Mouse (Mus musculus): Measurements from ENCODE around the gene Amotl2. TPM values are rescaled to one million over a fixed set of nuclear protein-coding genes. Genes with fewer than 3 reads are reported as not detected.

The Amotl2 gene
- total and polyA plus RNA-seq, 3 experiments, result 25.9 to 66.3 (median 56.5) TPM

GRCm38 (mm10) chr9:102753299-102753698, 36.8 kb downstream of the Amotl2 start:
- H3K4me3 ChIP-seq, result no peak overlapping the region
- H3K27ac ChIP-seq, result no peak overlapping the region
- 0 out of 2 replicates have a peak, but pooled peaks cover 2% of the 10 kb centered on the region for H3K27me3 ChIP-seq (ENCODE audit: control insufficient read depth, insufficient read depth, low read length)
- no peak for DNase-seq
- no peak for TF ChIP-seq EP300 (IDR thresholded peaks at IDR 0.05; ENCODE audit: insufficient read depth, low read depth, low read length)
- no peak for TF ChIP-seq POLR2A (IDR thresholded peaks at IDR 0.05; ENCODE audit: insufficient read depth, low read depth, low read length)
- no peak for TF ChIP-seq CTCF (IDR thresholded peaks at IDR 0.05)
- intact Hi-C loops (cut with DNase I), result no loop called here
- no peaks in the 10 kb centered on the region for H3K79me2 ChIP-seq (replicated peaks; ENCODE audit: control insufficient read depth, insufficient read depth, low read length)
- no peaks in the 10 kb centered on the region for H3K36me3 ChIP-seq (ENCODE audit: control insufficient read depth, insufficient read depth, low read length)
- peaks cover 9% of the 10 kb centered on the region for H3K4me1 ChIP-seq (ENCODE audit: control insufficient read depth, insufficient read depth, low read length)
- no peak overlapping the region for H3K9ac ChIP-seq (ENCODE audit: low read depth, low read length)

- no peak for DNase-seq
- Histone ChIP-seq H3K4me1 (ENCODE audit: control insufficient read depth, insufficient read depth, low read length) (peaks cover 17% of the 10 kb centered on the region), H3K36me3 (ENCODE audit: control insufficient read depth, insufficient read depth, low read length) (no peaks in the 10 kb centered on the region), H3K27me3 (ENCODE audit: control insufficient read depth, insufficient read depth, low read length) (0 out of 2 replicates have a peak, but pooled peaks cover 2% of the 10 kb centered on the region), H3K4me3 (no peak overlapping the region), H3K79me2 (replicated peaks; ENCODE audit: control insufficient read depth, insufficient read depth, low read length) (no peaks in the 10 kb centered on the region), H3K27ac (no peak overlapping the region), H3K9ac (ENCODE audit: low read depth, low read length) (no peak overlapping the region)
- intact Hi-C loops (cut with DNase I), result no loop called here
- WGBS, result 42% methylated on average over 4 of the region's 4 CpGs
- TF ChIP-seq EP300 (IDR thresholded peaks at IDR 0.05; ENCODE audit: insufficient read depth, low read depth, low read length) (no peak), CTCF (IDR thresholded peaks at IDR 0.05) (no peak), POLR2A (IDR thresholded peaks at IDR 0.05; ENCODE audit: insufficient read depth, low read depth, low read length) (no peak)
These were observed 38.7 kb downstream of the Amotl2 start for GRCm38 (mm10) chr9:102755161-102755560.

GRCm38 (mm10) chr9:102755591-102756270, 39.3 kb downstream of the Amotl2 start:
- 54% methylated on average over 9 of the region's 9 CpGs for WGBS
- peaks cover 17% of the 10 kb centered on the region for H3K4me1 ChIP-seq (ENCODE audit: control insufficient read depth, insufficient read depth, low read length)
- TF ChIP-seq CTCF (IDR thresholded peaks at IDR 0.05) (no peak), EP300 (IDR thresholded peaks at IDR 0.05; ENCODE audit: insufficient read depth, low read depth, low read length) (no peak), POLR2A (IDR thresholded peaks at IDR 0.05; ENCODE audit: insufficient read depth, low read depth, low read length) (no peak)
- no peak overlapping the region for H3K9ac ChIP-seq (ENCODE audit: low read depth, low read length)
- no peaks in the 10 kb centered on the region for H3K79me2 ChIP-seq (replicated peaks; ENCODE audit: control insufficient read depth, insufficient read depth, low read length)
- H3K27me3 ChIP-seq (ENCODE audit: control insufficient read depth, insufficient read depth, low read length), result 0 out of 2 replicates have a peak, but pooled peaks cover 2% of the 10 kb centered on the region
- H3K4me3 ChIP-seq, result no peak overlapping the region
- intact Hi-C loops (cut with DNase I), result loop anchor here (2.0 kb wide), 2 partner anchors 23 to 29 kb away; no protein-coding TSS in a partner anchor
- no peak for DNase-seq
- H3K27ac ChIP-seq, result peak overlapping the region; percentile 9; the same call in 1 of the 2 replicates
- no peaks in the 10 kb centered on the region for H3K36me3 ChIP-seq (ENCODE audit: control insufficient read depth, insufficient read depth, low read length)

- DNase-seq, result no peak
- Histone ChIP-seq H3K79me2 (replicated peaks; ENCODE audit: control insufficient read depth, insufficient read depth, low read length) (no peaks in the 10 kb centered on the region), H3K27me3 (ENCODE audit: control insufficient read depth, insufficient read depth, low read length) (0 out of 2 replicates have a peak, but pooled peaks cover 2% of the 10 kb centered on the region), H3K9ac (ENCODE audit: low read depth, low read length) (no peak overlapping the region), H3K36me3 (ENCODE audit: control insufficient read depth, insufficient read depth, low read length) (no peaks in the 10 kb centered on the region), H3K4me1 (ENCODE audit: control insufficient read depth, insufficient read depth, low read length) (peaks cover 17% of the 10 kb centered on the region), H3K27ac (peak overlapping the region; percentile 17), H3K4me3 (no peak overlapping the region)
- intact Hi-C loops (cut with DNase I), result loop anchor here (2.0 kb wide), 2 partner anchors 22 to 30 kb away; no protein-coding TSS in a partner anchor
- WGBS, result 42% methylated on average over 14 of the region's 14 CpGs
- TF ChIP-seq CTCF (IDR thresholded peaks at IDR 0.05), result no peak
- TF ChIP-seq POLR2A (IDR thresholded peaks at IDR 0.05; ENCODE audit: insufficient read depth, low read depth, low read length), result no peak
- TF ChIP-seq EP300 (IDR thresholded peaks at IDR 0.05; ENCODE audit: insufficient read depth, low read depth, low read length), result no peak
These were observed 39.9 kb downstream of the Amotl2 start for GRCm38 (mm10) chr9:102756352-102756751.

GRCm38 (mm10) chr9:102758851-102759250, 42.4 kb downstream of the Amotl2 start:
- intact Hi-C loops (cut with DNase I), result no loop called here
- no peak overlapping the region for H3K4me3 ChIP-seq
- DNase-seq, result no peak
- H3K27ac ChIP-seq, result peak overlapping the region; percentile 63
- H3K27me3 ChIP-seq (ENCODE audit: control insufficient read depth, insufficient read depth, low read length), result 0 out of 2 replicates have a peak, but pooled peaks cover 2% of the 10 kb centered on the region
- H3K4me1 ChIP-seq (ENCODE audit: control insufficient read depth, insufficient read depth, low read length), result peaks cover 17% of the 10 kb centered on the region
- no peaks in the 10 kb centered on the region for H3K79me2 ChIP-seq (replicated peaks; ENCODE audit: control insufficient read depth, insufficient read depth, low read length)
- TF ChIP-seq CTCF (IDR thresholded peaks at IDR 0.05), result no peak
- TF ChIP-seq POLR2A (IDR thresholded peaks at IDR 0.05; ENCODE audit: insufficient read depth, low read depth, low read length), result no peak
- no peak for TF ChIP-seq EP300 (IDR thresholded peaks at IDR 0.05; ENCODE audit: insufficient read depth, low read depth, low read length)
- no peak overlapping the region for H3K9ac ChIP-seq (ENCODE audit: low read depth, low read length)
- no peaks in the 10 kb centered on the region for H3K36me3 ChIP-seq (ENCODE audit: control insufficient read depth, insufficient read depth, low read length)
- WGBS, result 23% methylated on average over 1 of the region's 1 CpGs

GRCm38 (mm10) chr9:102759581-102760001, 43.1 kb downstream of the Amotl2 start:
- intact Hi-C loops (cut with DNase I), result no loop called here
- no peak for DNase-seq
- Histone ChIP-seq H3K9ac (ENCODE audit: low read depth, low read length) (no peak overlapping the region), H3K79me2 (replicated peaks; ENCODE audit: control insufficient read depth, insufficient read depth, low read length) (no peaks in the 10 kb centered on the region), H3K27me3 (ENCODE audit: control insufficient read depth, insufficient read depth, low read length) (0 out of 2 replicates have a peak, but pooled peaks cover 2% of the 10 kb centered on the region), H3K4me3 (no peak overlapping the region), H3K4me1 (ENCODE audit: control insufficient read depth, insufficient read depth, low read length) (peaks cover 17% of the 10 kb centered on the region), H3K27ac (peak overlapping the region; percentile 63), H3K36me3 (ENCODE audit: control insufficient read depth, insufficient read depth, low read length) (no peaks in the 10 kb centered on the region)
- WGBS, result 26% methylated on average over 5 of the region's 5 CpGs
- no peak for TF ChIP-seq EP300 (IDR thresholded peaks at IDR 0.05; ENCODE audit: insufficient read depth, low read depth, low read length)
- no peak for TF ChIP-seq POLR2A (IDR thresholded peaks at IDR 0.05; ENCODE audit: insufficient read depth, low read depth, low read length)
- no peak for TF ChIP-seq CTCF (IDR thresholded peaks at IDR 0.05)
